Mouse (Mus musculus) lung, adult 2 months (tissue): ENCODE data around the gene Slc6a8.

Source experiments
- CTCF ChIP-seq: fragments of 200-500 bp; IDR thresholded peaks from 2 replicates; pipeline ENCODE4 v1.5.1; 2011; ENCODE audit warnings: mild to moderate bottlenecking, low read length, control low read depth; ENCODE audit not compliant: insufficient read depth
- POLR2A ChIP-seq: fragments of 200-500 bp; IDR thresholded peaks from 2 replicates; pipeline ENCODE4 v1.6.1; 2011; ENCODE audit warnings: low read depth, mild to moderate bottlenecking, control low read depth, low read length, borderline replicate concordance; ENCODE audit errors: extremely low read depth

- no peak for TF ChIP-seq CTCF
- peak; percentile 90; the same call in 1 of the 2 replicates for TF ChIP-seq POLR2A
These were observed 43.2 kb downstream of the Slc6a8 start, which contains the start of the genes Bcap31 and Abcd1 for GRCm38 (mm10) chrX:73716109-73716661.
